Mouse (Mus musculus) hindbrain, embryonic 16.5 days (tissue): ENCODE measurements around the gene Hoxa9. TPM values are rescaled to one million over a fixed set of nuclear protein-coding genes. Genes with fewer than 3 reads are reported as not detected.

ENCODE experiments used
- ATAC-seq: fragments of 200-750 bp; cut with Nextera tagmentation; 2 replicates; pipeline ENCODE4 v1.8.0; 2017; ENCODE audit warnings: moderate TSS enrichment, moderate library complexity
- H3K27ac ChIP-seq: fragments of 300-500 bp; sonication (generic); 2 replicates; pipeline ENCODE4 v1.5.1; 2014; ENCODE audit warnings: low read depth, mild to moderate bottlenecking, control low read depth, low read length, moderate library complexity
- H3K27me3 ChIP-seq: fragments of 300-500 bp; sonication (generic); replicated peaks from 2 replicates; pipeline ENCODE4 v1.6.1; 2014; ENCODE audit warnings: low read length; ENCODE audit not compliant: control insufficient read depth, insufficient read depth
- H3K36me3 ChIP-seq: fragments of 300-500 bp; sonication (generic); 2 replicates; pipeline ENCODE4 v1.6.1; 2014; ENCODE audit warnings: mild to moderate bottlenecking, low read length, moderate library complexity, mixed read lengths; ENCODE audit not compliant: control insufficient read depth, insufficient read depth
- H3K4me1 ChIP-seq: fragments of 300-500 bp; sonication (generic); 2 replicates; pipeline ENCODE4 v1.6.1; 2014; ENCODE audit warnings: low read depth, low read length; ENCODE audit not compliant: control insufficient read depth, insufficient read depth
- H3K4me2 ChIP-seq: fragments of 300-500 bp; sonication (generic); 2 replicates; pipeline ENCODE4 v1.6.1; 2014; ENCODE audit warnings: mild to moderate bottlenecking, low read length, control low read depth, moderate library complexity
- H3K4me3 ChIP-seq: fragments of 300-500 bp; sonication (generic); 2 replicates; pipeline ENCODE4 v1.5.1; 2014; ENCODE audit warnings: mild to moderate bottlenecking, low read length, control low read depth, moderate library complexity
- H3K9ac ChIP-seq: fragments of 300-500 bp; sonication (generic); 2 replicates; pipeline ENCODE4 v1.6.1; 2014; ENCODE audit warnings: low read depth, mild to moderate bottlenecking, control low read depth, low read length, moderate library complexity
- H3K9me3 ChIP-seq: fragments of 300-500 bp; sonication (generic); 2 replicates; pipeline ENCODE4 v1.6.1; 2014; ENCODE audit warnings: mild to moderate bottlenecking, low read length, moderate library complexity; ENCODE audit not compliant: control insufficient read depth
- WGBS: fragments of 180-500 bp; shearing (Covaris S2); extraction: QIAGEN DNeasy Blood & Tissue Kit; methylation state at CpG from one replicate; pipeline ENCODE4 v1.1.7; 2014; 5-methylcytosine and 5-hydroxymethylcytosine counted together
- polyA plus RNA-seq: library from polyadenylated mRNA; unstranded; fragments of >200 nt; fragmentation: Nextera tagmentation; extraction: Ambion mirVana; gene quantifications from 2 replicates; pipeline ENCODE4 v1.2.1, GENCODE M21; 2015

Hoxa9 gene
- polyA plus RNA-seq, result 0.48 and 2.4 TPM in 2 replicates

DNA sequence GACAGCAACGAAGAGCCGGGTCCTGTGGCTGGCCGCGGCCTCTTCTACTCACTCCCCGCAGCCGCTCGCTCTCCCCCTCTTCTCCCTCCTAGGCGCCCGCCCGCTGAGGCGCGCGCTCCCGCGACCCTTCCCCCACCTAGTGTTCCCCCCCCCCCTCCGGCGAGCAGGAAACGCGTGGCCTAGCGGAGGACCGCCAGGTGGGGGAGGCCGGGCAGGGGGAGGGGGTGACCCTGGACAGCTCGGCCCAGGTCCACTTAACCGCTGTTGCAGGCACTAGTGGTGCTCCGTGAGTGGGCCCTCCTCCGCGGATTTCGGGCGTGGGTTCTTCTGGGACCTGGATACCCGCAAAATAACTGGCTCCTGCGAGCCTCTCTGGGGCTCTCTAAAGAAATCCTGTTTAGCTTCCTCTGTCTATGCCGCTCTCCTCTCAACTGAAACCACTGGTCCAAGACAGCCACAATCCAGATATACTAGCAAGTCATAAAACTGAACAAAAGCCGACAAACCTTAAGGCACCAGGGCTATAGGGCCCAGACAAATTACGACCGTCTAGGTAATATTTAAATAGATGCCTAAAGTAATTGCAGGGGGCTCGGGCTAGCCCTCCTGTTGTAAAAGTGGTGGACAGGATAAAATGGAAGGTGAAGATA lies at the start of gene Hoxa9:
Gene Hoxa9, minus strand, starts transcription at position 574 of the 650 bp plus-strand sequence.
- peaks cover 78% of the 10 kb centered on the region for H3K27me3 ChIP-seq
- H3K4me3 ChIP-seq, result no peak within 1 kb of the TSS
- 2% methylated on average over 22 of the region's 36 CpGs for WGBS
- no peak for ATAC-seq
- no peak within 1 kb of the TSS for H3K4me2 ChIP-seq
- no peaks in the 10 kb centered on the region for H3K9me3 ChIP-seq
- H3K36me3 ChIP-seq, result no peaks in the 10 kb centered on the region
- H3K9ac ChIP-seq, result no peak within 1 kb of the TSS
- H3K4me1 ChIP-seq, result no peaks in the 10 kb centered on the region
- H3K27ac ChIP-seq, result no peak within 1 kb of the TSS

DNA sequence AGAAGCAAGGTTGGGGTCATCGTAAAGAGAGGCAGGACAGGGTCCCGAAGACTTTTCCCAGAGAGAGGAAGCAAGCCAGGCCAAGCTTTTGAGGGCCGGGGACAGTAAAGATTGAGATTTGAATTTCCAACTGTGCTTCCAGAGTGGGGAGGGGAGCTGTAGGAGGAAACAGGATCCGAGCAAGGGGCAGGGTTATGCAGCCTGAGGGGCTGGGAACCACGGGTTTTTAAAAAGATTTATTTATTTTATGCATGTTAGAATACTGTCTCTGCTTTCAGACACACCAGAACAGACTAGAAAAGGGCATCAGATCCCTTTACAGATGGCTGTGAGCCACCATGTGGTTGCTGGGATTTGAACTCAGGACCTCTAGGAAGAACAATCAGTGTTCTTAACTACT lies 46.0 kb upstream of the Hoxa9 start:
- Histone ChIP-seq H3K36me3 (no peaks in the 10 kb centered on the region), H3K9me3 (no peaks in the 10 kb centered on the region), H3K9ac (no peak overlapping the region), H3K4me3 (no peak overlapping the region), H3K27ac (no peak overlapping the region), H3K4me1 (no peaks in the 10 kb centered on the region), H3K4me2 (no peak overlapping the region), H3K27me3 (peaks cover 58% of the 10 kb centered on the region)
- no peak for ATAC-seq
- WGBS, result 8% methylated on average over 5 of the region's 5 CpGs

DNA sequence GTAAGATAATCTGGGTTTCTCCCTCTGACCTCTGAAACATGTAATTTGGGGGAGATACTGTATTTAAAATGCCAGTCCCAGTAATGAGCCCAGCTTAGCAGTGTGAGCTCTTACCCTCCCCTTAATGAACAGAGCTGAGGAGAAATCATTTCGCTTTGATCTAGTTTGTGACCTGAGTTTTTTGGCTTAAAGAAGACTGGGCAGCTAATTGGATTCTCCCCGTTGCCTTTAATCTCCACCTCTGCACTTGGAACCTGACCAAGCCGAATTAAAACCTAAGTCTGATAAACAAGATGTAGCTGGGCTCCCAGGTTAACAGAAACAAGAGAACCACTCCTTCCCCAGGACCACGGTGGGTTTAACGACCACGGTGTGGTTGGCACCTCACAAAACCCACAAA lies 45.5 kb upstream of the Hoxa9 start:
- no peak for ATAC-seq
- H3K27me3 ChIP-seq, result peaks cover 63% of the 10 kb centered on the region
- no peak overlapping the region for H3K4me3 ChIP-seq
- H3K9me3 ChIP-seq, result no peaks in the 10 kb centered on the region
- H3K27ac ChIP-seq, result no peak overlapping the region
- 3% methylated on average over 6 of the region's 6 CpGs for WGBS
- H3K36me3 ChIP-seq, result no peaks in the 10 kb centered on the region
- H3K9ac ChIP-seq, result no peak overlapping the region
- H3K4me2 ChIP-seq, result no peak overlapping the region
- H3K4me1 ChIP-seq, result no peaks in the 10 kb centered on the region

DNA sequence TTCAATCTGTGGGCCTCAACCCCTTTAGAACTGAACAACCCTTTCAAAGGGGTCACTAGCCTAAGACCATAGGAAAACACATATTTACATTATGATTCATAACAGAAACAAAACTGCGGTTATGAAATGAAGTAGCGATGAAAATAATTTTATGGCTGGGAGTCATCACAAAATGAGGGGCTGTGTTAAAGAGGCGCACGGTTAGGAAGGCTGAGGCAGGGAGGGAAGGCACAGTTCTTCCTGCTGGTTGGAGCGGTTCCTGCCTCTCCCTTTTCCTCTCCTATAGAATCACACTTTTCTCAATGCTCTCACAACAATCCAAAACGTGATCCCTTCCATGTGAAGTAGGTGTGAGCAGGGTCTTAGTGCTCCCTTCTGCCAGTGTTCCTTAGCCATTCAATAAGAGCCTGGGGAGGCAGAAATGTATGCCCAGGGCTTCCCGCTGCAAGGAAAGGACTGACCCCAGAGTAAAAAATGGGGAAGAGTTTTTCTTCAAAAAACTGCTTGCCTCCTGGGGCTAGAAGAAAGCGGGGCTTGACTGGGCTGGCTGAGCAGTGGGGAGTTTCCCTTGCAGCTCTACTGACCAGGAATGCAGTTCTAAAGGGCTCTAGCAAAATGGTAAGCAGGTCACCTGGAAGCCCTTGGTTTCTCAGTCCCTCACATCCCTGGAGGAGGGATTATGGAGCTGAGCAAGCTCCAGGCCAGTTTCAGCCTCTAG lies 44.8 kb upstream of the Hoxa9 start:
- Histone ChIP-seq H3K27me3 (peaks cover 64% of the 10 kb centered on the region), H3K9me3 (no peaks in the 10 kb centered on the region), H3K4me1 (peaks cover under 1% of the 10 kb centered on the region; the same call in 1 of the 2 replicates), H3K4me2 (no peak overlapping the region), H3K4me3 (no peak overlapping the region), H3K9ac (no peak overlapping the region), H3K36me3 (no peaks in the 10 kb centered on the region), H3K27ac (no peak overlapping the region)
- WGBS, result 8% methylated on average over 8 of the region's 8 CpGs
- ATAC-seq, result no peak

DNA sequence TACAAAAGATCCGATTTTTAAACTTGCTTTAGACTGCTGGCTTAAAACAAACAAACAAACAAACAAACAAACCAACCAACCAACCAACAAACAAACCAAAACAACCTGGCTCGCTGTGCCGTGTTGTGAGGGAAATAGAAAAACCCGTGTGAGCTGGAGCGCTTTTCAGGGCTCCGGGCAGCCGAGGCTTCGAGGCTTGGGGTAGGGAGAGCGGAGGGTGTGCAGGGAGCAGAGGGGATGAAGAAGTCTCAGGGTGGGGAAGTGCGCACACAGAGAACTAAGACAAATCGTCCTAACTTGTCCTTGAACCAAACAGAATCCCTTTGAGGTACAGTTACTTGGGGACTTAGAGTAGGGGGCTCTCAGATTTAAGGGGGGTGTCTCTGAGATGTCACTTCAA lies 43.7 kb upstream of the Hoxa9 start:
- ATAC-seq, result no peak
- Histone ChIP-seq H3K4me1 (peaks cover 2% of the 10 kb centered on the region), H3K27ac (no peak overlapping the region), H3K27me3 (peaks cover 71% of the 10 kb centered on the region), H3K4me3 (no peak overlapping the region), H3K4me2 (no peak overlapping the region), H3K9ac (no peak overlapping the region), H3K36me3 (no peaks in the 10 kb centered on the region), H3K9me3 (no peaks in the 10 kb centered on the region)
- under 1% methylated on average over 11 of the region's 11 CpGs for WGBS

DNA sequence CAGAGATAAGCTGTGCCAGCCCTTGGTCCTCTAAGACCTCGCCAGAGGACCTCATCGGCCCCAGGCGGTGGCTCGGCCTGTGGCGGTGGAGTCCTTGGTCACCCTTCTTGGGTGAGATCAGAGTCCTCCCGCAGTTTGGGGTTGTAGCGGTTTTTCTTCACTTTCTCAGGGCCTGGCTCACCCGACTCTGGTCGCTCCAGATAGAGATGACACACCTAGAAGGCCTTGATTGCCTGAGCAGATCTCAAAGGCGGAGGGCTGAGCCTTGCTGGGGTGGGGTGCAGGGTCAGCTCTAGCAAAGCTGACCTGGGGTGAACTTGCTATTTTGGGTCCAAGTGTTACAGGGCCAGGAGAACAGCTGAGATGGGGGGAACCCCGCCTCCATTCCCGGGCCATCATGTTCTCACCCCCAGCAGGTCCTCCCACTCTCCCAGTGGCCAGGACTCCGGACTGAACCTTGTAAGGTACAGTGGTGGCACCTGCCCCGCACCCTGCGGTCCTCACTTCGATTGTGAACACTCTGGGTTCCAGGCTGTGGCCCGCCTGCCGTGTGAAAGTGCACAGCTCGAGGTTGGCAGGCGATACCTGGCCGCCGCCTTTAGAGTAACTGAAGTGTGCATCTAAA lies 42.9 kb upstream of the Hoxa9 start:
- Histone ChIP-seq H3K27me3 (peaks cover 77% of the 10 kb centered on the region), H3K27ac (no peak overlapping the region)
- no peak for ATAC-seq

DNA sequence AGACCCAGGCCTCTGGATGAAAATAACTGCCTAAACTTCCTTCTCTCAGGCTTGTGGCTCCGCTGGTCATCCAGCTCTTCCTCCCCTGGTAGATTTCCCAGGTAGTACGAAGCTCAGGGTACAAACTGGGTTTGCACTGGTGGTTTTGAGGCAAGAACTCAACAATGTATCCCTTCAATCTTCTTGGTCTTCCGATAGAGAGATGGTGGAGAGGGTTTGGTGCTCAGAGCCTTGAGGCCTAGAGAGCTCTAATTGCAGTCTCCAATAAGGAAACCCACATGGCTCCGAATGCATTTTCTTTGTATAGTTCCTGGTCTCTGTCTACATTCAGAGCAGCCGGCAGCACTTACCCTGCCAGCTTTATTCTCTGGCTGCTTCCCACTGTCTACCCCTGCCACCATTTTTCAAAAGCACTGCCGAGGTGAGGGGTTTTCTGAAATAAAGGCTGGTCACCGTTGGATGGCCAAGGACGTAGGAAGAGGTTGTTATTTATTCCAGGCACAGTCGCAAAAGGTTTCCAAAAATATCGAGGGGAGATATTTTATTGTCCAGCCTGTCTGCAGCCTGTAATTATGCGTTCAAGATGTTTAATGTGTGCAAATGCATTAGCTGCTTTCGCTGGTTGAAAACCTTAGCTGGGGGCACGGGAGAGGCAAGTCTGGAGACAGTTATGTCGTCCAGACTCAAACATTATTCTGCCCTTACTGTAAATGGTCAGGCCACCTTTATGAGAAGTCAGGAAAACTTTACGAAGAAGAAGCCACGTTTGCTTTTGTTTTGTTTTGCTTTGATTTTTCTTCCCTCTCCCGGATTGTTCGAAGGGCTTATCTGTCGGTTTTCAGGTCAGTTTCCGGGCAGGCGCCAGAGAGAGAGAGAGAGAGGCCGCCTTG lies 42.1 kb upstream of the Hoxa9 start:
- Histone ChIP-seq H3K4me1 (peaks cover 2% of the 10 kb centered on the region), H3K27ac (no peak overlapping the region), H3K36me3 (no peaks in the 10 kb centered on the region), H3K27me3 (peaks cover 83% of the 10 kb centered on the region), H3K4me3 (no peak overlapping the region), H3K4me2 (no peak overlapping the region), H3K9me3 (no peaks in the 10 kb centered on the region), H3K9ac (no peak overlapping the region)
- no peak for ATAC-seq
- WGBS, result 4% methylated on average over 22 of the region's 22 CpGs

More for the DNA sequence above, 42.9 kb upstream of the Hoxa9 start:
- peaks cover 2% of the 10 kb centered on the region for H3K4me1 ChIP-seq
- H3K36me3 ChIP-seq, result no peaks in the 10 kb centered on the region
- 3% methylated on average over 22 of the region's 22 CpGs for WGBS
- H3K9ac ChIP-seq, result no peak overlapping the region
- no peaks in the 10 kb centered on the region for H3K9me3 ChIP-seq
- no peak overlapping the region for H3K4me3 ChIP-seq
- H3K4me2 ChIP-seq, result no peak overlapping the region

DNA sequence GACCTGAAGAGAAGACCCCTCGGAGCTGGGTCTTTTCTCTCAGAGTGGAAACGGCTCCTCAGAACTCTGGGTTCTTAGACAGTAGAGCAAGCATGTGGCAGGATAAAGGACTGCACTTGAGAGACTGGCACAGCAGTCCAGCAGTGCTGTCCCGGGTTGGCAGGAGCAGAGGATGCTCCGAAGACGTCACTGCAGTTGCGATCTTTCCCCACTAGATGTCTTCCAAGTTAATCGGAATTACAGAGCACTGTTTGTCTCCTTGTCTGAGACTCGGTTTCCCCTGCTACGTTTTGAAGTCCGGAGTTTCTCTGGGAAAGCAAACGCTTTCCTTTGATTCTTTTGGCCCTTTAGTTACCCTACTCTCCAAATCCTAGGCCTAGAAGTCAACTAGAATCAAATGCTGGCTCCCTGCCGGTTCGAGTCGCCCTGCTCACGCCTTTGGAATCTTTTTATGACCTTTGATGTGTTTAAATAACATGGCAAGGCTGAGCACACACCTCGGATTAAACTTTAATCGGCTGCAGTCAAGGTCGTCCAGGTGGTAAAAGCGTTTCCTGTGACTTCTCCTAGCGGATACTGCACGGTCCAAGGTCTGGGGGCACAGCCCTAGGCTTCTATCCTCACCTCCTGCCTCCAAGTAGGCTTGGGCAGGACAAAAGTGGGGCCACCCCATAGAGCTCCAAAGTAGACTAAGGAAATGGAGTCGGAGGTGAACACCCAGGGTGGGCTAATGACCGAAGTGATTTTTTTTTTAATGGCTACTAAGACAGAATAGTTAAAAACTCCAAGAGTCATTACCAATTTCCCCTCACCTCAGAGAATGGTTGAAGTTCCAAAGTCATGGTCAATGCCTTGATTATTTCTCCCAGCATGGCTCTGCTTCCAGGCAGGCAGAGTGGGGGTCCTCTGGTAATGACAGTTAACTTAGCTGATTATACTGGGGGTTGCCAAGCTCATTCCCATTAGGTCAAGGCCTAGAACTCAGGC lies 39.9 kb upstream of the Hoxa9 start:
- Histone ChIP-seq H3K4me1 (peaks cover 2% of the 10 kb centered on the region), H3K4me3 (no peak overlapping the region), H3K27me3 (peaks cover 75% of the 10 kb centered on the region), H3K4me2 (no peak overlapping the region), H3K36me3 (no peaks in the 10 kb centered on the region), H3K9me3 (no peaks in the 10 kb centered on the region), H3K27ac (no peak overlapping the region), H3K9ac (no peak overlapping the region)
- 5% methylated on average over 23 of the region's 23 CpGs for WGBS
- peak; percentile 70; the same call in 1 of the 2 replicates for ATAC-seq
